Mouse (Mus musculus) gastrocnemius, postnatal 36 days (tissue): ENCODE data around the gene Mcm6. TPM values are rescaled to one million over a fixed set of nuclear protein-coding genes. Genes with fewer than 3 reads are reported as not detected.
"Not testable (repeated sequence)": the region's sequence is repeated elsewhere in the genome, so short reads cannot be mapped to it uniquely, and the experiment has no call there.

Experiments
- DNase-seq, 2 experiments: peaks; one replicate each; pipeline ENCODE4 v3.0.0; 2022
- intact Hi-C: fragments of 180-260 bp; cut with DNase I; formaldehyde crosslinking; loops from one replicate; pipeline ENCODE4 v1.15.1; 2025
- total RNA-seq, 2 experiments: library from RNA; stranded (reverse); gene quantifications; 2 replicates each; pipeline ENCODE4 v1.2.3; 2021

Gene Mcm6
- total RNA-seq, 2 experiments from 2014 or later: 2.1 to 2.2 TPM

- intact Hi-C loops: no loop called here
- no peak for DNase-seq
Measured at GRCm38 (mm10) chr1:128344232-128344631, 15.2 kb downstream of the Mcm6 start.

- intact Hi-C loops: no loop called here
- no peak for DNase-seq
Measured at GRCm38 (mm10) chr1:128337708-128338320, 21.6 kb downstream of the Mcm6 start.

- DNase-seq: no peak
- intact Hi-C loops: no loop called here
Measured at GRCm38 (mm10) chr1:128330313-128330712, 29.2 kb downstream of the Mcm6 start.

GRCm38 (mm10) chr1:128328218-128328617 is 31.2 kb downstream of the Mcm6 start, which contains the start of gene Lct:
Lct (minus strand) TSS chr1:128328318.
- no peak for DNase-seq
- intact Hi-C loops: no loop called here

- no peak for DNase-seq
- intact Hi-C loops: no loop called here
Measured at GRCm38 (mm10) chr1:128327165-128327564, 32.3 kb downstream of the Mcm6 start.

GRCm38 (mm10) chr1:128324776-128325175 is 34.7 kb downstream of the Mcm6 start:
- intact Hi-C loops: no loop called here
- no peak for DNase-seq

- no peak for DNase-seq
- intact Hi-C loops: no loop called here
Measured at GRCm38 (mm10) chr1:128323026-128323643, 36.3 kb downstream of the Mcm6 start.

GRCm38 (mm10) chr1:128319266-128319665 is 40.2 kb downstream of the Mcm6 start:
- intact Hi-C loops: not testable (repeated sequence)

GRCm38 (mm10) chr1:128314665-128315064 is 44.8 kb downstream of the Mcm6 start:
- intact Hi-C loops: no loop called here

More at GRCm38 (mm10) chr1:128319266-128319665, 40.2 kb downstream of the Mcm6 start:
- DNase-seq: not testable (repeated sequence)

GRCm38 (mm10) chr1:128309043-128309442 is 50.4 kb downstream of the Mcm6 start:
- no peak for DNase-seq
- intact Hi-C loops: no loop called here

More at GRCm38 (mm10) chr1:128314665-128315064, 44.8 kb downstream of the Mcm6 start:
- no peak for DNase-seq

- no peak for DNase-seq
- intact Hi-C loops: no loop called here
Measured at GRCm38 (mm10) chr1:128303900-128304299, 55.6 kb downstream of the Mcm6 start.

GRCm38 (mm10) chr1:128295717-128296528 is 63.5 kb downstream of the Mcm6 start:
- no peak for DNase-seq
- intact Hi-C loops: no loop called here

GRCm38 (mm10) chr1:128295296-128295695 is 64.2 kb downstream of the Mcm6 start:
- intact Hi-C loops: no loop called here
- no peak for DNase-seq

GRCm38 (mm10) chr1:128293524-128293923 is 65.9 kb downstream of the Mcm6 start:
- DNase-seq: no peak
- intact Hi-C loops: no loop called here

- DNase-seq: no peak
- intact Hi-C loops: no loop called here
Measured at GRCm38 (mm10) chr1:128290295-128290694, 69.2 kb downstream of the Mcm6 start.

- intact Hi-C loops: loop anchor here (10.0 kb wide), 1 partner anchor 550 kb away; no protein-coding TSS in a partner anchor
- DNase-seq: no peak
Measured at GRCm38 (mm10) chr1:128285136-128285535, 74.3 kb downstream of the Mcm6 start.

- DNase-seq: no peak
- intact Hi-C loops: loop anchor here (10.0 kb wide), 1 partner anchor 551 kb away; no protein-coding TSS in a partner anchor
Measured at GRCm38 (mm10) chr1:128284157-128284690, 75.2 kb downstream of the Mcm6 start.

- intact Hi-C loops: loop anchor here (10.0 kb wide), 1 partner anchor 552 kb away; no protein-coding TSS in a partner anchor
- DNase-seq: no peak
Measured at GRCm38 (mm10) chr1:128282924-128283323, 76.5 kb downstream of the Mcm6 start.

GRCm38 (mm10) chr1:128281753-128282152 is 77.7 kb downstream of the Mcm6 start:
- no peak for DNase-seq
- intact Hi-C loops: loop anchor here (10.0 kb wide), 1 partner anchor 553 kb away; no protein-coding TSS in a partner anchor
